Mouse (Mus musculus): ENCODE measurements at regions not wholly inside any gene's neighbourhood (a gene's known extent, or its start where the extent isn't known, plus 50 kb on each side); places are given as distances from the start of the nearest gene placed in this dataset.

GRCm38 (mm10) chr4:31612825-31613514, 350.9 kb upstream of the Map3k7 start:
- DNase-seq (ENCODE audit: low read depth), result no peak

- DNase-seq (ENCODE audit: low read depth), result no peak
Measured at GRCm38 (mm10) chr4:31617572-31617971, 346.3 kb upstream of the Map3k7 start.

- no peak for DNase-seq (ENCODE audit: low read depth)
Measured at GRCm38 (mm10) chr4:31618026-31618425, 345.9 kb upstream of the Map3k7 start.

GRCm38 (mm10) chr4:31621205-31621604, 342.7 kb upstream of the Map3k7 start:
- no peak for DNase-seq (ENCODE audit: low read depth)

- peak; percentile 23 for DNase-seq (ENCODE audit: low read depth)
Measured at GRCm38 (mm10) chr4:31627053-31627452, 336.8 kb upstream of the Map3k7 start.

- DNase-seq (ENCODE audit: low read depth), result no peak
Measured at GRCm38 (mm10) chr4:31627777-31628176, 336.1 kb upstream of the Map3k7 start.

GRCm38 (mm10) chr4:31638564-31638963, 325.3 kb upstream of the Map3k7 start:
- no peak for DNase-seq (ENCODE audit: low read depth)

- peak; percentile 84 for DNase-seq (ENCODE audit: low read depth)
Measured at GRCm38 (mm10) chr4:31642161-31642560, 321.7 kb upstream of the Map3k7 start.

- peak; percentile 89 for DNase-seq (ENCODE audit: low read depth)
Measured at GRCm38 (mm10) chr4:31642593-31643290, 321.2 kb upstream of the Map3k7 start.

GRCm38 (mm10) chr4:31648631-31649368, 315.1 kb upstream of the Map3k7 start:
- no peak for DNase-seq (ENCODE audit: low read depth)

- DNase-seq (ENCODE audit: low read depth), result no peak
Measured at GRCm38 (mm10) chr4:31655364-31656106, 308.4 kb upstream of the Map3k7 start.

- DNase-seq (ENCODE audit: low read depth), result no peak
Measured at GRCm38 (mm10) chr4:31656111-31656510, 307.8 kb upstream of the Map3k7 start.

- no peak for DNase-seq (ENCODE audit: low read depth)
Measured at GRCm38 (mm10) chr4:31658820-31659219, 305.1 kb upstream of the Map3k7 start.

GRCm38 (mm10) chr4:31660896-31661295, 303.0 kb upstream of the Map3k7 start:
- no peak for DNase-seq (ENCODE audit: low read depth)

GRCm38 (mm10) chr4:31671530-31672170, 292.2 kb upstream of the Map3k7 start:
- peak; percentile 3 for DNase-seq (ENCODE audit: low read depth)

GRCm38 (mm10) chr4:31672171-31672841, 291.6 kb upstream of the Map3k7 start:
- DNase-seq (ENCODE audit: low read depth), result no peak

GRCm38 (mm10) chr4:31672842-31673171, 291.1 kb upstream of the Map3k7 start:
- DNase-seq (ENCODE audit: low read depth), result no peak

- DNase-seq (ENCODE audit: low read depth), result no peak
Measured at GRCm38 (mm10) chr4:31679007-31679590, 284.8 kb upstream of the Map3k7 start.

- DNase-seq (ENCODE audit: low read depth), result no peak
Measured at GRCm38 (mm10) chr4:31680958-31681357, 282.9 kb upstream of the Map3k7 start.

GRCm38 (mm10) chr4:31689083-31689482, 274.8 kb upstream of the Map3k7 start:
- no peak for DNase-seq (ENCODE audit: low read depth)

Measured in NIH3T3 (cell line).